Mouse (Mus musculus): ENCODE data around the gene Plxdc1. TPM values are rescaled to one million over a fixed set of nuclear protein-coding genes. Genes with fewer than 3 reads are reported as not detected.
"Not testable (repeated sequence)": the region's sequence is repeated elsewhere in the genome, so short reads cannot be mapped to it uniquely, and the experiment has no call there.

Gene Plxdc1
- polyA plus RNA-seq, 1 experiment from 2014 or later = 1.0 TPM

GRCm38 (mm10) chr11:97952367-97953006 is 33.8 kb downstream of the Plxdc1 start:
- H3K9me3 ChIP-seq (replicated peaks; ENCODE audit: control insufficient read depth, low read length) = no peaks in the 10 kb centered on the region
- WGBS = 82% methylated on average over 1 of the region's 1 CpGs
- no peak overlapping the region for H3K4me2 ChIP-seq (ENCODE audit: low read depth, low read length)
- ATAC-seq (ENCODE audit: insufficient read depth, low FRiP score) = no peak
- H3K4me3 ChIP-seq (replicated peaks; ENCODE audit: low read length) = no peak overlapping the region
- peaks cover 3% of the 10 kb centered on the region; the same call in 1 of the 2 replicates for H3K4me1 ChIP-seq (ENCODE audit: control insufficient read depth, insufficient read depth, low read length)
- no peaks in the 10 kb centered on the region for H3K36me3 ChIP-seq (ENCODE audit: control insufficient read depth, insufficient read depth, low read length)
- no peak overlapping the region for H3K9ac ChIP-seq (ENCODE audit: low read length)
- H3K27ac ChIP-seq (ENCODE audit: low read length) = no peak overlapping the region
- no peaks in the 10 kb centered on the region for H3K27me3 ChIP-seq (ENCODE audit: control insufficient read depth, insufficient read depth, low read length)

- Histone ChIP-seq H3K4me3 (replicated peaks; ENCODE audit: low read length) (no peak overlapping the region), H3K27me3 (ENCODE audit: control insufficient read depth, insufficient read depth, low read length) (no peaks in the 10 kb centered on the region), H3K9ac (ENCODE audit: low read length) (no peak overlapping the region), H3K4me2 (ENCODE audit: low read depth, low read length) (no peak overlapping the region), H3K9me3 (replicated peaks; ENCODE audit: control insufficient read depth, low read length) (no peaks in the 10 kb centered on the region), H3K4me1 (ENCODE audit: control insufficient read depth, insufficient read depth, low read length) (peaks cover 3% of the 10 kb centered on the region; the same call in 1 of the 2 replicates), H3K36me3 (ENCODE audit: control insufficient read depth, insufficient read depth, low read length) (no peaks in the 10 kb centered on the region), H3K27ac (ENCODE audit: low read length) (no peak overlapping the region)
- 48% methylated on average over 20 of the region's 20 CpGs for WGBS
- peak; percentile 33; the same call in 1 of the 2 replicates for ATAC-seq (ENCODE audit: insufficient read depth, low FRiP score)
Observed at GRCm38 (mm10) chr11:97949703-97950475, 36.4 kb downstream of the Plxdc1 start.

DNA sequence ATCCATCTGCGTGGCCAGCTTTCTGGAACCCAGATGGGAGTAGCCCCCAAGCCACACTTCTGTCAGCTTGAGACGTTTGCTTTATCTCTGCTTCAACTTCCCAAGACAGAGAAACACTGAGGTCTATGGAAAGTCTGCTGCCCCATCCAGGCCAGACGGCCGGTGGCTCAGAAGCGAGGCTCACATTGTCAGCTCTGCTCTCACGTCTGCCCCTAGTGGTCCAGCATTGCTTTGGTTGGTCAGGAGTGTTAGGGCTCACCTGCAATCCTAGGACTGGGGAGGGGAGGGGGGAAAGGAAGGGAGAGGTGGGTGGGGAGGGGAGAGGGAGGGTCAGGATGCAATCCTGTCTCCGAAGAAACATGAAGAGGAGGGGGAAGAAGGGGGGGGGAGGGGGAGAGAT is 38.8 kb downstream of the Plxdc1 start:
- WGBS = 17% methylated on average over 7 of the region's 7 CpGs
- Histone ChIP-seq H3K4me3 (replicated peaks; ENCODE audit: low read length) (no peak overlapping the region), H3K9me3 (replicated peaks; ENCODE audit: control insufficient read depth, low read length) (no peaks in the 10 kb centered on the region), H3K27me3 (ENCODE audit: control insufficient read depth, insufficient read depth, low read length) (no peaks in the 10 kb centered on the region), H3K27ac (ENCODE audit: low read length) (no peak overlapping the region), H3K36me3 (ENCODE audit: control insufficient read depth, insufficient read depth, low read length) (no peaks in the 10 kb centered on the region), H3K9ac (ENCODE audit: low read length) (no peak overlapping the region), H3K4me2 (ENCODE audit: low read depth, low read length) (no peak overlapping the region), H3K4me1 (ENCODE audit: control insufficient read depth, insufficient read depth, low read length) (no peaks in the 10 kb centered on the region)
- no peak for ATAC-seq (ENCODE audit: insufficient read depth, low FRiP score)

GRCm38 (mm10) chr11:97945738-97946289 is 40.4 kb downstream of the Plxdc1 start:
- H3K4me1 ChIP-seq (ENCODE audit: control insufficient read depth, insufficient read depth, low read length); H3K4me3 ChIP-seq (replicated peaks; ENCODE audit: low read length); H3K36me3 ChIP-seq (ENCODE audit: control insufficient read depth, insufficient read depth, low read length); H3K4me2 ChIP-seq (ENCODE audit: low read depth, low read length); H3K27me3 ChIP-seq (ENCODE audit: control insufficient read depth, insufficient read depth, low read length); H3K9me3 ChIP-seq (replicated peaks; ENCODE audit: control insufficient read depth, low read length); H3K27ac ChIP-seq (ENCODE audit: low read length); H3K9ac ChIP-seq (ENCODE audit: low read length); ATAC-seq (ENCODE audit: insufficient read depth, low FRiP score): not testable (repeated sequence)
- WGBS = 90% methylated on average over 7 of the region's 7 CpGs

GRCm38 (mm10) chr11:97945031-97945430 is 41.2 kb downstream of the Plxdc1 start:
- no peak overlapping the region for H3K27ac ChIP-seq (ENCODE audit: low read length)
- no peaks in the 10 kb centered on the region for H3K9me3 ChIP-seq (replicated peaks; ENCODE audit: control insufficient read depth, low read length)
- WGBS = 79% methylated on average over 10 of the region's 10 CpGs
- H3K4me3 ChIP-seq (replicated peaks; ENCODE audit: low read length) = no peak overlapping the region
- no peaks in the 10 kb centered on the region for H3K36me3 ChIP-seq (ENCODE audit: control insufficient read depth, insufficient read depth, low read length)
- H3K4me1 ChIP-seq (ENCODE audit: control insufficient read depth, insufficient read depth, low read length) = no peaks in the 10 kb centered on the region
- no peak for ATAC-seq (ENCODE audit: insufficient read depth, low FRiP score)
- H3K4me2 ChIP-seq (ENCODE audit: low read depth, low read length) = no peak overlapping the region
- no peaks in the 10 kb centered on the region for H3K27me3 ChIP-seq (ENCODE audit: control insufficient read depth, insufficient read depth, low read length)
- H3K9ac ChIP-seq (ENCODE audit: low read length) = no peak overlapping the region

- Histone ChIP-seq H3K27ac (ENCODE audit: low read length) (no peak overlapping the region), H3K4me3 (replicated peaks; ENCODE audit: low read length) (no peak overlapping the region), H3K4me2 (ENCODE audit: low read depth, low read length) (no peak overlapping the region), H3K9ac (ENCODE audit: low read length) (no peak overlapping the region), H3K4me1 (ENCODE audit: control insufficient read depth, insufficient read depth, low read length) (no peaks in the 10 kb centered on the region), H3K9me3 (replicated peaks; ENCODE audit: control insufficient read depth, low read length) (no peaks in the 10 kb centered on the region), H3K27me3 (ENCODE audit: control insufficient read depth, insufficient read depth, low read length) (no peaks in the 10 kb centered on the region), H3K36me3 (ENCODE audit: control insufficient read depth, insufficient read depth, low read length) (no peaks in the 10 kb centered on the region)
- ATAC-seq (ENCODE audit: insufficient read depth, low FRiP score) = no peak
- WGBS = 76% methylated on average over 5 of the region's 5 CpGs
Observed at GRCm38 (mm10) chr11:97943256-97943655, 43.0 kb downstream of the Plxdc1 start.

DNA sequence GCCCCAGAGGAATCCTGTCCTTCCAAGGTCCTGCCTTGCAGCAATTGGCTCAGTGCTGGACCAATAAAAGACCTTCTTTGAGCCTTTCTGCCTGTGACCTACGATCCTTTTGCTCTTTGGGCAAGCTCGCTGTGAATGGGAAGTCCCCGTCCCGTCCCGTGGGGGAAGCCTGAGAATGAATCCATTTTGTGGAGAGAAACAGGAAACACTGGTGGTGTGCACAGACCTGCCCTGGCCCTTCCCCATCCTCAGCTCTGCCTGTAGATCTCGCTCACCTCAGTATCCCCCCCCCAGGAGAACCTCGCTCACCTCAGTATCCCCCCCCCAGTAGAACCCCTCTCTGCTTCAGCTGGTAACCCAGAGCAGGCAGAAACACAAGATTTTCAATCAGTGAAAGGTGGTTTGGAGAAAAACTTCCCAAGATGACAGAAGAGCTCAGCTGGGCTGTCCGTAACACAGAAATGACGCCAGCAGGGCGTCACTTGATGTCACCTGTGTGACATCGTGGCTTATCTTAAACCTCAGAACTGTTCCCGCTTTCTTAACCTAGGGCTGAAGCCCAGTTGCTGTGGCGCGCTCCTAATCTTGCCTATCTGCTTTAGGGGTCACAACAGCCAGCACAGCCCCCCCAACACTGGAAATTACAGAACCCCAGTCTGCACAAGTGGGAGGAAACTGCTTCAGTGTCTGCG is 43.7 kb downstream of the Plxdc1 start:
- WGBS = 73% methylated on average over 15 of the region's 15 CpGs

GRCm38 (mm10) chr11:97937469-97938105 is 48.7 kb downstream of the Plxdc1 start:
- WGBS = 48% methylated on average over 2 of the region's 2 CpGs
- no peak overlapping the region for H3K4me3 ChIP-seq (replicated peaks; ENCODE audit: low read length)

More for the DNA sequence above, 43.7 kb downstream of the Plxdc1 start:
- Histone ChIP-seq H3K4me1 (ENCODE audit: control insufficient read depth, insufficient read depth, low read length) (no peaks in the 10 kb centered on the region), H3K27me3 (ENCODE audit: control insufficient read depth, insufficient read depth, low read length) (no peaks in the 10 kb centered on the region), H3K9me3 (replicated peaks; ENCODE audit: control insufficient read depth, low read length) (no peaks in the 10 kb centered on the region), H3K4me3 (replicated peaks; ENCODE audit: low read length) (no peak overlapping the region), H3K9ac (ENCODE audit: low read length) (no peak overlapping the region), H3K4me2 (ENCODE audit: low read depth, low read length) (no peak overlapping the region), H3K36me3 (ENCODE audit: control insufficient read depth, insufficient read depth, low read length) (no peaks in the 10 kb centered on the region), H3K27ac (ENCODE audit: low read length) (no peak overlapping the region)
- no peak for ATAC-seq (ENCODE audit: insufficient read depth, low FRiP score)

More at GRCm38 (mm10) chr11:97937469-97938105, 48.7 kb downstream of the Plxdc1 start:
- Histone ChIP-seq H3K4me2 (ENCODE audit: low read depth, low read length) (no peak overlapping the region), H3K27me3 (ENCODE audit: control insufficient read depth, insufficient read depth, low read length) (no peaks in the 10 kb centered on the region), H3K9ac (ENCODE audit: low read length) (no peak overlapping the region), H3K27ac (ENCODE audit: low read length) (no peak overlapping the region), H3K4me1 (ENCODE audit: control insufficient read depth, insufficient read depth, low read length) (no peaks in the 10 kb centered on the region), H3K9me3 (replicated peaks; ENCODE audit: control insufficient read depth, low read length) (no peaks in the 10 kb centered on the region), H3K36me3 (ENCODE audit: control insufficient read depth, insufficient read depth, low read length) (no peaks in the 10 kb centered on the region)
- ATAC-seq (ENCODE audit: insufficient read depth, low FRiP score) = no peak
